8 mouse cellular contexts compared by ENCODE assay signal in the genomic region with DNA sequence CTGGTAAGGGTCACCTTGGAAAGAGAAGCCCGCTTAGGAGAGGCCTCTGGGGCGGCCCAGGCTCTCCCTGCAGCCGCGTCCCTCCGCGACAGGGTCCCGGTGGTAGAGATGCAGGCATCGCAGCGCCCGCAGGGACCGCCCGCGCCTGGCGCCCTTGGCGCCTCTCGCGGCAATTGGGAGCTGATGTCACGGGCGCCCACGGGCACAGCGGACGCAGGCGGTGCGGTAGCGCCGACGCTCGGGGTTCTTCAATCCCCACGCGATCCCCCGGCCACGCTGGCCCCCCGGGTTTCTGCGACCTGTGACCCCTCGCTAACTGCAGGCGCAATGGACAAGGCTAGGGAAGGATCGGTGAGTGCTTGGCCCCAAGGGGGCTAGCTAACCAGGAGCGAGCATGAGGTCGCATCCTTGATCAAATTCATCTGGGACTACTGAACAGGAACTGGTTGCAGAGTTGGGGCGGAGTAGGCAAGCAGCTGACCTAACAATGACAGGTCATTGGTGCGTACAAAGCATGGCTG. TPM values are rescaled to one million over a fixed set of nuclear protein-coding genes. Genes with fewer than 3 reads are reported as not detected.
DNase-seq lines count a peak whose midpoint lies in the region; ATAC-seq and TF ChIP-seq lines count a peak whose summit lies in the region.

No protein-coding gene starts in this region.

- H3K9ac ChIP-seq in embryonic facial prominence, embryonic 15.5 days: peak overlapping the region; percentile 2
- H3K9ac ChIP-seq in hindbrain, embryonic 15.5 days: peak overlapping the region; percentile 57
- no peak overlapping the region for H3K9ac ChIP-seq in liver, embryonic 14.5 days (replicated peaks)

- no peak for TF ChIP-seq EP300 in liver, embryonic 14.5 days (IDR thresholded peaks at IDR 0.05; ENCODE audit: low read depth)

- peak; percentile 69 to 77 for DNase-seq in left cerebral cortex, adult 2 months (ENCODE audit: extremely low spot score in 1 of 2, low spot score in 2 of 2)
- DNase-seq in left cerebral cortex, adult 11 months (ENCODE audit: low spot score): no peak
- DNase-seq in liver, embryonic 14.5 days (ENCODE audit: low read depth in 3 of 3, low spot score in 3 of 3): no peak
- peak; percentile 76 to 78 for DNase-seq in right cerebral cortex, postnatal 10 days (ENCODE audit: low spot score in 2 of 2)
- no peak for DNase-seq in gastrocnemius, postnatal 10 days
- DNase-seq in lung, postnatal 4 days: no peak

- H3K36me3 ChIP-seq in embryonic facial prominence, embryonic 15.5 days: peaks cover 6% of the 10 kb centered on the region
- no peaks in the 10 kb centered on the region for H3K36me3 ChIP-seq in hindbrain, embryonic 15.5 days
- H3K36me3 ChIP-seq in liver, embryonic 14.5 days (replicated peaks; ENCODE audit: control insufficient read depth, insufficient read depth, low read depth): no peaks in the 10 kb centered on the region

- 9% methylated on average over 41 of the region's 41 CpGs for WGBS in embryonic facial prominence, embryonic 15.5 days
- 3% methylated on average over 41 of the region's 41 CpGs for WGBS in hindbrain, embryonic 15.5 days
- 7% methylated on average over 41 of the region's 41 CpGs for WGBS in liver, embryonic 14.5 days (ENCODE audit: insufficient replicate concordance)

- intact Hi-C loops in left cerebral cortex, adult 2 months (cut with DNase I): loop anchor here (2.0 kb wide), 2 partner anchors 17 to 33 kb away; a partner anchor contains a TSS

- peaks cover 49% of the 10 kb centered on the region for H3K4me1 ChIP-seq in embryonic facial prominence, embryonic 15.5 days
- H3K4me1 ChIP-seq in hindbrain, embryonic 15.5 days (replicated peaks): peaks cover 33% of the 10 kb centered on the region
- H3K4me1 ChIP-seq in liver, embryonic 14.5 days (replicated peaks; ENCODE audit: control insufficient read depth in 2 of 2, insufficient read depth in 2 of 2, low read length in 1 of 2): peaks cover 4 to 5% of the 10 kb centered on the region in 2 experiments; a peak in 3 of 4 replicates

- H3K9me3 ChIP-seq in embryonic facial prominence, embryonic 15.5 days (replicated peaks): no peaks in the 10 kb centered on the region
- H3K9me3 ChIP-seq in hindbrain, embryonic 15.5 days: no peaks in the 10 kb centered on the region
- H3K9me3 ChIP-seq in liver, embryonic 14.5 days (ENCODE audit: control insufficient read depth, low read length): no peaks in the 10 kb centered on the region

- no peak for ATAC-seq in embryonic facial prominence, embryonic 15.5 days (ENCODE audit: insufficient number of reproducible peaks, low FRiP score, low TSS enrichment, low read depth)
- ATAC-seq in hindbrain, embryonic 15.5 days (ENCODE audit: low FRiP score, low read depth): 0 out of 2 replicates have a peak, but pooled peaks have one; percentile 31
- no peak for ATAC-seq in liver, embryonic 14.5 days (ENCODE audit: insufficient read depth)

- no peak; the same call in 1 of the 2 replicates for TF ChIP-seq CTCF in left cerebral cortex, adult 2 months (IDR thresholded peaks at IDR 0.05)
- TF ChIP-seq CTCF in liver, embryonic 14.5 days (IDR thresholded peaks at IDR 0.05; ENCODE audit: low read depth): no peak

- peak overlapping the region; percentile 46 for H3K4me2 ChIP-seq in embryonic facial prominence, embryonic 15.5 days (replicated peaks)
- peak overlapping the region; percentile 84 for H3K4me2 ChIP-seq in hindbrain, embryonic 15.5 days
- H3K4me2 ChIP-seq in liver, embryonic 14.5 days (ENCODE audit: low read depth): peak overlapping the region; percentile 41

- H3K4me3 ChIP-seq in left cerebral cortex, adult 2 months: peak overlapping the region; percentile 58
- peak overlapping the region; percentile 25 for H3K4me3 ChIP-seq in embryonic facial prominence, embryonic 15.5 days (replicated peaks)
- peak overlapping the region; percentile 38 for H3K4me3 ChIP-seq in hindbrain, embryonic 15.5 days
- no peak overlapping the region for H3K4me3 ChIP-seq in liver, embryonic 14.5 days (ENCODE audit: insufficient read depth in 1 of 2, low read depth in 2 of 2, low read length in 2 of 2)

- no peaks in the 10 kb centered on the region for H3K27me3 ChIP-seq in embryonic facial prominence, embryonic 15.5 days
- no peaks in the 10 kb centered on the region for H3K27me3 ChIP-seq in hindbrain, embryonic 15.5 days
- peaks cover 13% of the 10 kb centered on the region for H3K27me3 ChIP-seq in liver, embryonic 14.5 days (ENCODE audit: control insufficient read depth, insufficient read depth, low read length)

- H3K27ac ChIP-seq in left cerebral cortex, adult 2 months: peak overlapping the region; percentile 86
- peak overlapping the region; percentile 60 for H3K27ac ChIP-seq in embryonic facial prominence, embryonic 15.5 days (replicated peaks)
- H3K27ac ChIP-seq in hindbrain, embryonic 15.5 days (replicated peaks): peak overlapping the region; percentile 30; the same call in 1 of the 2 replicates
- no peak overlapping the region for H3K27ac ChIP-seq in liver, embryonic 14.5 days

RNA-seq across cellular contexts. Expression of a gene that starts 7.0 kb away (rescaled TPM):
- 10 to 100 TPM; 87.0 to 97.5 TPM for total RNA-seq in left cerebral cortex, adult 2 months (2021)
- 62.8 and 63.2 TPM in 2 replicates for polyA plus RNA-seq in embryonic facial prominence, embryonic 15.5 days (2015; fragmentation: Nextera tagmentation; extraction: Ambion mirVana)
- 14.9 and 17.8 TPM in 2 replicates for polyA plus RNA-seq in hindbrain, embryonic 15.5 days (2015; fragmentation: Nextera tagmentation; extraction: Ambion mirVana)
- polyA plus RNA-seq in liver, embryonic 14.5 days (2012; rRNA removed): 11.1 TPM in 2 replicates
- 5.3 and 5.5 TPM in 2 replicates for polyA plus RNA-seq in liver, embryonic 14.5 days (2014; fragmentation: Nextera tagmentation; extraction: Ambion mirVana)
- total RNA-seq in gastrocnemius, postnatal 10 days (2021): 10 to 100 TPM; 22.3 to 24.5 TPM

RNA-seq across cellular contexts. Expression of a gene that starts 13.9 kb away (rescaled TPM):
- 10 to 100 TPM; 26.0 to 26.6 TPM for total RNA-seq in left cerebral cortex, adult 2 months (2021)
- polyA plus RNA-seq in embryonic facial prominence, embryonic 15.5 days (2015; fragmentation: Nextera tagmentation; extraction: Ambion mirVana): 7.9 and 12.0 TPM in 2 replicates
- polyA plus RNA-seq in hindbrain, embryonic 15.5 days (2015; fragmentation: Nextera tagmentation; extraction: Ambion mirVana): 17.8 and 19.3 TPM in 2 replicates
- 0.15 and 0.44 TPM in 2 replicates for polyA plus RNA-seq in liver, embryonic 14.5 days (2012; rRNA removed)
- polyA plus RNA-seq in liver, embryonic 14.5 days (2014; fragmentation: Nextera tagmentation; extraction: Ambion mirVana): 0.32 and 0.35 TPM in 2 replicates
- 1 to 10 TPM in 1 of 2 experiments, under 1 TPM in 1; 0.43 to 1.4 TPM for total RNA-seq in gastrocnemius, postnatal 10 days (2021)

RNA-seq across cellular contexts. Expression of a gene that starts 13.9 kb away (rescaled TPM):
- 10 to 100 TPM; 30.9 to 35.6 TPM for total RNA-seq in left cerebral cortex, adult 2 months (2021)
- 10.3 and 17.2 TPM in 2 replicates for polyA plus RNA-seq in embryonic facial prominence, embryonic 15.5 days (2015; fragmentation: Nextera tagmentation; extraction: Ambion mirVana)
- 9.7 and 9.8 TPM in 2 replicates for polyA plus RNA-seq in hindbrain, embryonic 15.5 days (2015; fragmentation: Nextera tagmentation; extraction: Ambion mirVana)
- not detected in 2 replicates for polyA plus RNA-seq in liver, embryonic 14.5 days (2012; rRNA removed)
- polyA plus RNA-seq in liver, embryonic 14.5 days (2014; fragmentation: Nextera tagmentation; extraction: Ambion mirVana): 0.06 and 0.15 TPM in 2 replicates
- total RNA-seq in gastrocnemius, postnatal 10 days (2021): under 1 TPM in 1 of 2 experiments, not detected in 1; 0.23 TPM

RNA-seq across cellular contexts. Expression of a gene that starts 17.0 kb away (rescaled TPM):
- total RNA-seq in left cerebral cortex, adult 2 months (2021): 10 to 100 TPM; 19.9 to 22.2 TPM
- polyA plus RNA-seq in embryonic facial prominence, embryonic 15.5 days (2015; fragmentation: Nextera tagmentation; extraction: Ambion mirVana): 18.2 and 18.5 TPM in 2 replicates
- 13.8 and 16.3 TPM in 2 replicates for polyA plus RNA-seq in hindbrain, embryonic 15.5 days (2015; fragmentation: Nextera tagmentation; extraction: Ambion mirVana)
- polyA plus RNA-seq in liver, embryonic 14.5 days (2012; rRNA removed): 9.4 and 11.6 TPM in 2 replicates
- polyA plus RNA-seq in liver, embryonic 14.5 days (2014; fragmentation: Nextera tagmentation; extraction: Ambion mirVana): 4.4 and 5.2 TPM in 2 replicates
- 10 to 100 TPM; 13.1 to 15.2 TPM for total RNA-seq in gastrocnemius, postnatal 10 days (2021)

RNA-seq across cellular contexts. Expression of a gene that starts 20.9 kb away (rescaled TPM):
- 10 to 100 TPM; 42.4 to 42.5 TPM for total RNA-seq in left cerebral cortex, adult 2 months (2021)
- polyA plus RNA-seq in embryonic facial prominence, embryonic 15.5 days (2015; fragmentation: Nextera tagmentation; extraction: Ambion mirVana): 109 and 113 TPM in 2 replicates
- 155 and 161 TPM in 2 replicates for polyA plus RNA-seq in hindbrain, embryonic 15.5 days (2015; fragmentation: Nextera tagmentation; extraction: Ambion mirVana)
- 27.7 and 33.6 TPM in 2 replicates for polyA plus RNA-seq in liver, embryonic 14.5 days (2012; rRNA removed)
- 22.0 and 27.1 TPM in 2 replicates for polyA plus RNA-seq in liver, embryonic 14.5 days (2014; fragmentation: Nextera tagmentation; extraction: Ambion mirVana)
- 10 to 100 TPM; 48.0 to 52.3 TPM for total RNA-seq in gastrocnemius, postnatal 10 days (2021)

Comparison
In these comparisons a context has a peak if more than half of its experiments do, and no peak if none do; other contexts are left out.
1. DNase-seq: peak in left cerebral cortex, adult 2 months (2 of 2) and right cerebral cortex, postnatal 10 days (2 of 2); none in left cerebral cortex, adult 11 months (single experiment), liver, embryonic 14.5 days (0 of 3), gastrocnemius, postnatal 10 days (single experiment) and lung, postnatal 4 days (0 of 2).
2. H3K4me3 ChIP-seq: peak in left cerebral cortex, adult 2 months (single experiment), embryonic facial prominence, embryonic 15.5 days (single experiment) and hindbrain, embryonic 15.5 days (single experiment); none in liver, embryonic 14.5 days (0 of 2).
3. Peak in every context shown above with its lines, with median percentiles within 50 percentile points of each other: H3K4me2 ChIP-seq.